Mouse (Mus musculus) CH12F3 (cell line): ENCODE measurements around the gene Nelfe.
"Not testable (repeated sequence)": the region's sequence is repeated elsewhere in the genome, so short reads cannot be mapped to it uniquely, and the experiment has no call there.

Experiments
- in situ Hi-C: fragments of 300-500 bp; cut with MboI; formaldehyde crosslinking; loops from 2 replicates; pipeline ENCODE4 v1.14.3; 2020; ENCODE audit warnings: low sequenced_read_pairs

Nelfe gene

DNA sequence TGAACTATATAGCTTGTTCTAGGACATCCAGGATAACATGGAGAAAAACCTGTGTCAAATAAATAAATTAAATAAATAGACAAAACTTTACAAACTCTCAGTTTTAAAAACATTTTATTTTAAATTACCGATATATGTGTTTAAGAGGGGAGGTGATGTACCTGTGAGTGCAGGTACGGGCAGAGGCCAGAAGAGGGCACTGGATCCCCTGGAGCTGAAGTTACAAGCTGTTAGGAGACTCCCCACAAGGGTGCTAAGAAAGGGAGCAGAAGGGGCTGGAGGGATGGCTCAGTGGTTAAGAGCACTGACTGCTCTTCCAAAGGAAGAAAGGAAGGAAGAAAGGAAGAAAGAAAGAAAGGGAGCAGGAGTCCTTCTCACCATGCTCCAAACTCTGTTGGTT is 41.2 kb downstream of the Nelfe start:
- in situ Hi-C loops, result no loop called here

DNA sequence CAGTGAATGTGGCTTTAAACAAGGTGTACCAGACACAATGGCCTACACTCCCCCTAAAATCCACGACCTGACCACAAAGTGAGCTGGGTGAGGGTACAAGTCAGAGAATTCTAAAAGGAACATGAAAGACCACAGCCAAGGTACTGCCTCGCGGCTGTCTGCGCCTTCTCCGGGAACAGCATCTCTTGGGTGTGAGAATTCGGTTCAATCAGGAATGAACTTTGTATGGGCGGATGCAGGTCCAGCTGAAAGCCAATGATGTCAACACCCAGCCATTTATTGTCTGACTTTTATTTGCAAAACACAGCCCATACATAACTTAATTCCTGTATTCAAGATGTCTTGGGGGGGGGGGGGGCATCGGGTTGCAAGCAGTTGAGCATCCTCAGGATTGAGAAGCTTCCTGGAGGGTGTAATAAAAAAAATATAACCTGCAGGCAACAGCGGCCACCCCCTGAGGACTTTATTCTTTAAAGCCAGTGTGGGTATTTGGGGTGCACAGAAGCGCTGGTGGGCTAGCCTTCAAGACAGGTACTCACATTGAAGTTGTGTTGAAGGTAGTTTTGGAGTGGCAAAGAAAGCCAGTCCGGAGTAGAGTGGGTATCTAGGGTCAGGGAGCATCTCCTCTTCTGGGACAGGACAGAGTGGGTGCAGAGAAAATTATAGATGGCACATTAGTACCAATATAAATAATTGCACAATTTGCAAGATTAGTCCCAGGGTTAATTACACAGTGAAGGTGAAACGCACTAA is 43.1 kb downstream of the Nelfe start:
- in situ Hi-C loops, result no loop called here

DNA sequence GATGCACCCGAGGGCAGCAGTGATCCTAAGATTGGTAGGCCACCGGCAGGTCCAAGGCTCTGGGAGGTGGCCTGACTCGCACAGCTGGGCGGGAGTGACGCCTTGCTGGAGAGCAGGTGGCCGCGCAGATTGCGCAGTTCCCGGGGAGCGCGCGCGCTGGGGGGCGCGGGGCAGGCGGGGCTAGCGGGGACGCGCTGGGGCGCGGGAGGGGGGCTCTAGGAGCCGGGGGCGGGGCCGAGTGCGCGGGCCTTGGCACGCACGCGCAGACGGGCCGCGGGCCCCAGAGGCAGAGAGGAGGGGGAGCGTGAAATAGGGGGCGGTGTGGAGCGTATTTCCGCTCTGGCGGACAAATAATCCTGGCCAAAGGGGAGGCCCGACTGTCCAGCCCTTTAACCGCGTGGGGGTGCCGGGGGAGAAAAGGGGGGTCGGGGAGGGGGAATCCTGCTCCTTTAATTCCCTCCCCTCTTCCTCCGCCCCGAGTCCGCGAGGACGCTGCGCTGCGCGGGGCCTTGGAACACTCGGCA is 43.9 kb downstream of the Nelfe start:
- in situ Hi-C loops, result no loop called here

DNA sequence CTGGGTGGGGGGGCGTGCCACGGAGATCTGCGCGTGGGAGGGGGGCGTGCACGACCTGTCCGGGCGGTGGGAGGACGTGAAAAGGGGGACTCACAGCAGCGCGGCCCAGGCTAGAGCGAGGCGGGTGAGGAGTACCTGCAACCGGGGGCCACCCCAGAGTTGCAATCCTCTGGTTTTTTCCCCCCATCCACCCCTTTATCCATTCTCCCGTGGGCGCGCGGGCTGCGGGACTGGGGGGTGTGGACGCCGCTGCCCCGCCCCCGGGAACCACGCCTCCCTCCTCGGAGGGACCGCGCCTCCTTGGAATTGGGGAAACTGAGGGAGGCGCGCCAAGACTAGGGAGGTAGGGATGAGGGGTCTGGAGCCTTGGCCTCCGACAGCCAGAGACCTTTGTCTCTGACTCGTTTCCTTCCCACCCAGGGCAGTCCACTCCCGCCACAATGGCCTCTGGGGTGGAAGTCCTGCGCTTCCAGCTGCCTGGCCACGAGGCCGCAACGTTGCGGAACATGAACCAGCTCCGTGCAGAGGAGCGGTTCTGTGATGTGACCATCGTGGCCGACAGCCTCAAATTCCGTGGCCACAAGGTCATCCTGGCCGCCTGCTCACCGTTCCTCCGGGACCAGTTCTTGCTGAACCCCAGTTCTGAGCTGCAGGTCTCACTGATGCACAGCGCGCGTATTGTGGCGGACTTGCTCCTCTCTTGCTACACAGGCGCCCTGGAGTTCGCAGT is 44.8 kb downstream of the Nelfe start:
- in situ Hi-C loops, result no loop called here

- in situ Hi-C loops, result no loop called here
Measured at GRCm38 (mm10) chr17:34895724-34896123, 45.5 kb downstream of the Nelfe start.

- in situ Hi-C loops, result no loop called here
Measured at GRCm38 (mm10) chr17:34896366-34896765, 46.2 kb downstream of the Nelfe start.

GRCm38 (mm10) chr17:34897373-34898159 is 47.4 kb downstream of the Nelfe start:
- in situ Hi-C loops, result no loop called here

DNA sequence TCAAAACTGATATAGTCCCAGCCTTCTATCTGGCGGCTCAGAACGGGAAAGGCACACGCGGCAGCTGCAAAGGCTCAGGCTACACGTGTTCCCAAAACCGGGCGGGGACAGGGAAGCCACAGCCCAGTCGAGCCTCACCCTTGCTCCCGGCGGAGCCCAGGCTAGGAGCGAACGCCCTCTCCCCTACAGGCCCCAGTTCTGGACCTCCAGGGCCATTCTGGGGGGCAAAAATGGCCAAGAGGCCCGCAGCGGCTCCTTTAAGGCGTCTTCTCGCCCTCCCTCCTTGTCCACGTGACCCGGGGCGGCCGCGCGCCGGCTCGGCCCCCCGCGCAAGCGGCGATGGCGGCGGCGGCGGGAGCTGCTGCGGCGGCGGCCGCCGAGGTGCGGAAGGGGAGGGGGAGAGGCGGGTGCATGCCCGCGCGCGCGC is 48.0 kb downstream of the Nelfe start, which contains the start of the genes C2 and Ehmt2:
C2 (minus strand) TSS at position 106 of the 427 bp plus-strand sequence.
Ehmt2 (plus strand) TSS at position 310 of the 427 bp plus-strand sequence.
- in situ Hi-C loops, result no loop called here

- in situ Hi-C loops, result no loop called here
Measured at GRCm38 (mm10) chr17:34898706-34899052, 48.5 kb downstream of the Nelfe start.

- in situ Hi-C loops, result no loop called here
Measured at GRCm38 (mm10) chr17:34899053-34899889, 49.1 kb downstream of the Nelfe start.

DNA sequence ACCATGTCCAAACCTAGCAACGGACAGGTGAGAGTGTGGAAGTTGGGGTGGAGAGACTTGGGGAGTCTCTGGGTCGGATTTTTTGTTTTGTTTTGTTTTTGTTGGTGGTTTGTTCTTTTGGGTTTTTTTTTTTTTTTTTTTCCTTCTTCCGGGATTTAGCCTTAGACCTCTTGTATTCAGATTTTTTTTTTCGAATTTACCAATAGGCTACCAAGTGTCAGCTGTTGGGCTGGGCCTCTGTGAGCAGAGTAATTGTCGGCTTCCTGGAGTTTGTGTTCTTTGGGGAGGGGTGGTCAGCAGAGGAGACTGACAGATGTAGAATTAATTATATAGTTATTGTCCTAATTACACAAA is 49.7 kb downstream of the Nelfe start:
- in situ Hi-C loops, result no loop called here

GRCm38 (mm10) chr17:34900826-34901225 is 50.6 kb downstream of the Nelfe start:
- in situ Hi-C loops, result not testable (repeated sequence)

DNA sequence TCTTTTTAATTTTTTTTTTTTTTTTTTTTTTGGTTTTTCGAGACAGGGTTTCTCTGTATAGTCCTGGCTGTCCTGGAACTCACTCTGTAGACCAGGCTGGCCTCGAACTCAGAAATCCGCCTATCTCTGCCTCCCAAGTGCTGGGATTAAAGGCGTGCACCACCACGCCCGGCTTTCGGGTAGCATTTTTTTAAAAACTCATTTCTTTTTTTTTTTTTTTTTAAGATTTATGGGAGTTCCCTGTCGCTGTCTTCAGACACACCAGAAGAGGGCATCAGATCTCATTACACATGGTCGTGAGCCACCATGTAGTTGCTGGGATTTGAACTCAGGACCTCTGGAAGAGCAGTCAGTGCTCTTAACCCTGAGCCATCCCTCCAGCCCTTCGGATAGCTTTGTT is 51.8 kb downstream of the Nelfe start:
- in situ Hi-C loops, result not testable (repeated sequence)

- in situ Hi-C loops, result no loop called here
Measured at GRCm38 (mm10) chr17:34902895-34903294, 52.7 kb downstream of the Nelfe start.
